Mouse (Mus musculus): ENCODE results near the gene Tmem150c.

- TF ChIP-seq CTCF (IDR thresholded peaks at IDR 0.05; ENCODE audit: low read depth) (no peak), EP300 (IDR thresholded peaks at IDR 0.05; ENCODE audit: low read depth) (no peak)
Observed at GRCm38 (mm10) chr5:100037965-100038713, 121.5 kb downstream of the Tmem150c start.

Measured in liver, postnatal 0 days (tissue).